Mouse (Mus musculus) CD4-positive, CD25-positive, alpha-beta regulatory T cell (primary cell): ENCODE results near the gene Bglap. TPM values are rescaled to one million over a fixed set of nuclear protein-coding genes. Genes with fewer than 3 reads are reported as not detected.

Source experiments
- polyA plus RNA-seq: library from polyadenylated mRNA; unstranded; fragments of 100-300 nt; shearing (Covaris generic); gene quantifications from one replicate; pipeline ENCODE4 v1.2.1, GENCODE M21; 2017

Gene Bglap
- not detected for polyA plus RNA-seq

GRCm38 (mm10) chr3:88384364-88384763 lies at the start of gene Bglap:
Gene Bglap (minus strand): TSS chr3:88384464.

DNA sequence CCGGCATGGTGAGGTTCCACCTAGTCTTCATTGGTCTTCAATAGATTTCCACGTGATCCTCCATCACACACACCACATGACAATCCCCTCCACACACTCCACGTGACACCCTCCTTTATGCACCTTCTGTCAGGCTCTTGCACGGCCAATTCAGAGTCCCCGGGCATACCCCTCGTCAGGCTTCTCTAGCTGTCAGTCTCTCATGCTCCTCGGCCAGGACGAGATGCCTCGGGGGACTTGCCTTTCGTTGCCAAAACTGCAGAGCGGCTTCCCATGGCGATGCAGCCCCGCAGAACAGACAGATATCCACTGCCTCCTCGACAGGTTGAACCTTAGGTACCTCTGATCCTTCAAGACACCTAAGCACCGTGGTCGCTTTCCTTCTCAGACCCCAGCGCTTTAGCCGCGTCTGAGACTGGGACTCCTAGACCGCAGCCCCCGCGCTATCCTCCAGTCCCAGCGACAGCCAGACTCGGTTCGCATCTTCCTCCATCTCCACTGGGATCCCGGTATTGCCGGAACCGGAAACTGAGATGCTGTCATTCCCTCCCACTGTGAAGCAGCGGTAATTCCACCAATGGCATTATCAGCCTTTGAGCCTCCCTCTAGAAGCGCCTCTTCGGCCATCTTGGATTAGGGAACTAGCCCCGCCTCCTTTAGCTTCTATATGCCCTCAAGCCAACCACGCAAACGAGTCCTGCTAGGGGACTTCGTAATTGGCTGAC lies 40.5 kb upstream of the Bglap start, which contains the start of gene Slc25a44:
Gene Slc25a44 (minus strand): TSS at position 535 of the 725 bp plus-strand sequence.

DNA sequence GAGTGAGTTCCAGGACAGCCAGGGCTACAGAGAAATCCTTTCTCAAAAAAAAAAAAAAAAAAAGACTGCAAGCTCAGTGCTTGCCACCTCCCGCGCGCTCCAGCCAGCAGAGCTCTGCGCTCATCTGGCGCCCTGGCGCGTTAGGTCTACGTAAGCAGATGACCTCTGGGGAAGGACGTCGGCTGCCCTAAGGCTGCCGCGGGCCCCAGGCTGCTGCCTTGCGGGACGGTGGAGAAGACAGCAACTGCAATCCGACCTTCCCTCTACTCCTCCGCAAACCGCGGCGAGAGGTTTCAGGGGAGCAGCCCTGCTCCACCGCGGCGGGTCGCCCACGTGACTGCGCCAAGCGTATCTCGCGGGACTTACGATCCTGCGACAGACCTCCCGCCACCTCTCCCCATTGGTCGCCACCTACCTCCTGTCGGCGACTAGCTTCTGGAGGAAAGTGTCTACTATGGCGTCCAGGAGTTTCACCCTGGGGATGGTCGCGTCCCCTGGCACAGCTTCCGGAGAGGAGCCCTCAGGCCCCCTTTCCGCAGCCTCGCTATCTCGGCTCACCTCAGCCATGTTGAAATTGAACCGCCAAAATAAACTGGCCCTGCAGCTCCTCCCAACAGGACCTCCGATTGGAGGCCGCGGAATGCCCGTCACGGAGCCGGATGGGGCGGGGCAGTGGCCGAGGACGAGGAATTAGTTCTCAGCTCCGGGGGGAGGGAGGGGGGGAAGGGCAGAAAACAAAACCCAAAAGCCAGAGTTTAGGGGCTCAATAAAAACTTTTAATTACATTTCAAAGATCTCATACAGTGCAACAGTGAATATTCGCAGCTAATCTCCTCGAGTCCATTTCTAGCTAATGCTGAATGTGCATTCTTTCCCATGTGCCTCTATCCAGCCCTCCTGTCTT lies 25.7 kb upstream of the Bglap start, which contains the start of gene Pmf1:
Gene Pmf1 (minus strand): TSS at position 591 of the 904 bp plus-strand sequence.

GRCm38 (mm10) chr3:88378599-88378998 lies 5.7 kb downstream of the Bglap start, which contains the start of gene Bglap2:
Gene Bglap2 (minus strand): TSS chr3:88378699.

GRCm38 (mm10) chr3:88372643-88373042 lies 11.6 kb downstream of the Bglap start, which contains the start of gene Bglap3:
Gene Bglap3 (minus strand): TSS chr3:88372743.

DNA sequence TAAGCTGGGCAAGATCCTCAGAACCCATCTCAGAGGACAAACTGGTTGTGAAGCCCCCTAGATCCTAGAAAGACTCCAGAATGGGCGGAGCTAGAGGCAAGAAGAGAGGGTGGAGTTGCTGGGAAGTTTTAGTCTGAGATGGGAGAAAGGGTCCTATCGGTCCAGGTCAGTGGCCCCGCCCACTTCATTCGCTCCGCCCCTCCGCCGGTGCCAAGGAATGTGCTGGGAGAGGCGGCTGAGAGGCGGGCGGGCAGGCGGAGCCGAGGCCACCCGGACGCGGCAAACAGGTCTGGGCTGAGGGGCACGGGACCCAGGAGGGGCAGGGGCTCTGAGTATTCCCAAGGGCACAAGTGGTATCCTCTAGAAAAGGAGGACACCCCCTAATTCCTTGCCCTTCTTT lies 19.9 kb downstream of the Bglap start, which contains the start of gene Paqr6:
Gene Paqr6 (plus strand): TSS at position 248 of the 400 bp plus-strand sequence.

GRCm38 (mm10) chr3:88336058-88337013 lies 47.9 kb downstream of the Bglap start, which contains the start of the genes Tmem79 and Smg5:
Gene Tmem79 (minus strand): TSS chr3:88336148.
Gene Smg5 (plus strand): TSS chr3:88336260.

Other genes starting within 250 kb of the Bglap start
- gene Mef2d, start 242.1 kb downstream of the Bglap start, polyA plus RNA-seq = 112 TPM
- not detected for gene Rhbg, start 129.8 kb downstream of the Bglap start, polyA plus RNA-seq
- not detected for gene Gm38392, start 97.3 kb downstream of the Bglap start, polyA plus RNA-seq
- gene Tsacc, start 87.5 kb downstream of the Bglap start, polyA plus RNA-seq = 8.1 TPM
- 339 TPM for gene Cct3, start 87.3 kb downstream of the Bglap start, polyA plus RNA-seq
- 338 TPM for gene Glmp, start 59.4 kb downstream of the Bglap start, polyA plus RNA-seq
- 1.1 TPM for gene Tmem79, start 48.3 kb downstream of the Bglap start, polyA plus RNA-seq
- 59.8 TPM for gene Smg5, start 48.2 kb downstream of the Bglap start, polyA plus RNA-seq
- gene Paqr6, start 19.9 kb downstream of the Bglap start, polyA plus RNA-seq = not detected
- 0.25 TPM for gene Bglap3, start 11.7 kb downstream of the Bglap start, polyA plus RNA-seq
- gene Bglap2, start 5.8 kb downstream of the Bglap start, polyA plus RNA-seq = not detected
- gene Pmf1, start 25.9 kb upstream of the Bglap start, polyA plus RNA-seq = 35.4 TPM
- gene Slc25a44, start 40.7 kb upstream of the Bglap start, polyA plus RNA-seq = 16.6 TPM
- 67.7 TPM for gene Sema4a, start 76.7 kb upstream of the Bglap start, polyA plus RNA-seq
- gene Lmna, start 125.5 kb upstream of the Bglap start, polyA plus RNA-seq = 9.6 TPM
- gene Mex3a, start 147.9 kb upstream of the Bglap start, polyA plus RNA-seq = 0.38 TPM
- not detected for gene Rab25, start 163.8 kb upstream of the Bglap start, polyA plus RNA-seq
- 183 TPM for gene Lamtor2, start 168.6 kb upstream of the Bglap start, polyA plus RNA-seq
- gene Ubqln4, start 169.3 kb upstream of the Bglap start, polyA plus RNA-seq = 66.9 TPM
- gene Ssr2, start 191.4 kb upstream of the Bglap start, polyA plus RNA-seq = 126 TPM
- gene Arhgef2, start 221.5 kb upstream of the Bglap start, polyA plus RNA-seq = 126 TPM